Mouse (Mus musculus) CD4-positive helper T cell, adult 2 months (primary cell): ENCODE measurements around the gene BC061212.
"Not testable (repeated sequence)": the region's sequence is repeated elsewhere in the genome, so short reads cannot be mapped to it uniquely, and the experiment has no call there.

Experiments used
- DNase-seq: peaks from one replicate; pipeline ENCODE4 v3.0.0-alpha.2; 2012; ENCODE audit warnings: low read depth, missing footprints, low spot score

BC061212 gene

GRCm38 (mm10) chr5:94070445-94070844, at the start of gene BC061212:
Gene BC061212, minus strand, starts transcription at chr5:94070545.
- DNase-seq, result not testable (repeated sequence)

- DNase-seq, result not testable (repeated sequence)
These were observed 5.7 kb upstream of the BC061212 start, which contains the start of gene Gm6351 for GRCm38 (mm10) chr5:94076085-94076484. Gene Gm6351, plus strand, starts transcription at chr5:94076385.
